Mouse (Mus musculus): ENCODE measurements around the gene Cadm3. TPM values are rescaled to one million over a fixed set of nuclear protein-coding genes. Genes with fewer than 3 reads are reported as not detected.
A peak's percentile ranks its signal among the peaks of the same experiment; 100 is the strongest.

The Cadm3 gene
- total RNA-seq, 4 experiments from 2014 or later = 384 to 405 (median 400) TPM

- DNase-seq (ENCODE audit: low spot score in 2 of 2) = no peak
Observed at GRCm38 (mm10) chr1:173359590-173360290, 7.8 kb downstream of the Cadm3 start.

DNA sequence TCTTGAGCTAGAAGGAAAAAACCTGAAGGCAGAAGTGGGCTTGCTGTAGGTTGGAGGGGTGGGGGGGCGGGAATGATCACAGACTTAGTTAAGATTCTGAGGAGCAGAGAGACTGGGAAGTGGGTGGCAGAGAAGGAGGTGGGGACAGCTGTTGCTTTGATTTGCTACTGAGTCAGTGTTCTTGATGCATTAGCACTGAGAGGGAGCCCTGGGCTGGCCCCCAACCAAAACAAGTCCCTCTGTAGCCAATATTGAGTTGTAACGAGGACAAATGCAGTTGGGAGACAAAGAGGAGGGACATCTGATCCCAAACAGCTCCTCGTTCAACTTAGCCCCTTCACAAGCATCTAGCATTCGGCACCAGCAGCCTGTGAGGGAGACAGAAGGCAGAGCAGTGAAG is 9.7 kb downstream of the Cadm3 start:
- DNase-seq (ENCODE audit: low spot score in 2 of 2) = peak in 1 of 2 experiments; percentile 67

DNA sequence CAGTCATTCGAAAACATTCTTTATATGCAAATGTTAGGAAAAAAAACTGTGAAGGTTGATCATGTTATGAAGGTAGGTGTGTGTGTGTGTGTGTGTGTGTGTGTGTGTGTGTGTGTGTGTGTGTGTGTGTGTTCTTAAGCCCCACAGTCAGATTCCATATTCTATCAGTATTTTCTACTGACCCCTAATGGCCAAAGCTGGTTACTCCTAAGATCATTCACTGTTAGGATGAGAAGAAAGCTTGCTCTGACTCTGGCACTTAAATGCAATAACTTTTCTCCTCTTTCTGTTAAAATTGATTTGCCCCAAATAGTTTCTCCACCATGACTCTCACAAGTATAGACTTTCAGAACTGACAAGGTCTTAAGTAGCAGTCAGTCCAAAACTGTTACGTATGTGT is 10.8 kb downstream of the Cadm3 start:
- DNase-seq (ENCODE audit: low spot score in 2 of 2) = no peak

DNA sequence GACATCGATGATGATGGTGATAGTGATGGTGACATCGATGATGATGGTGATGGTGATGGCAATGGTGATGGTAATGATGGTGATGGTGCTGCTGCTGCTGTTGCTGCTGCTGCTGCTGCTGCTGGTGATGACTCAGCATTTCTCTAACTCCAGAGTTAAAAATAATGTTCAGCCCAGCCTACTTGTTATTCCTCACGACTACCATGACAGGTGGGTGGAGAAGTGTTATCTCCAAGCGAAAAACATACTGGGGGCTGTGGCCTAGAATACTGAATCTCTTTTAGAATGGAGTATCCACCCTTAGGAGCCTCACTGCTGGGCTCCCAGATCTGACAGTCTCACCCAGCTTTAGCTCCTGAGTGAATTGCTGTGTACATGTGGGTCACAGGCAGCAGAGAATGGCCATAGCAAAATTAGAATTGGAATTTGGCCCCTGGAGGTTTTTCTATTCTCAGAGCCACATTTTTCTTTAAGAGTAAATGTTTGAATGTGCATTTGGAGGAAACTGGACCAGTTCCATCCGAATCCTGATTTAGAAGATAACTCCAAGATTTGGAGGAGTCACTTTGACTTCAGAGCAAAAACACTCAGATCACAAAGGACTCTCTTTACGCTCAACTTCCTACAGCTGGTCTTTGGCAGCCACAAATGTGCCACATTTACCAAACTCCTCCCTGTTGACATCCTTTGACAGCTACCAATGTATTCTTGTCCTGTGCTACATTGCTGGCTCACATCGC is 12.2 kb downstream of the Cadm3 start:
- DNase-seq (ENCODE audit: low spot score in 2 of 2) = peak in 1 of 2 experiments; percentile 64

- DNase-seq (ENCODE audit: low spot score in 2 of 2) = no peak
Observed at GRCm38 (mm10) chr1:173350372-173350957, 17.0 kb downstream of the Cadm3 start, which contains the start of gene Aim2. TSS of gene Aim2 (plus strand) at chr1:173350879.

DNA sequence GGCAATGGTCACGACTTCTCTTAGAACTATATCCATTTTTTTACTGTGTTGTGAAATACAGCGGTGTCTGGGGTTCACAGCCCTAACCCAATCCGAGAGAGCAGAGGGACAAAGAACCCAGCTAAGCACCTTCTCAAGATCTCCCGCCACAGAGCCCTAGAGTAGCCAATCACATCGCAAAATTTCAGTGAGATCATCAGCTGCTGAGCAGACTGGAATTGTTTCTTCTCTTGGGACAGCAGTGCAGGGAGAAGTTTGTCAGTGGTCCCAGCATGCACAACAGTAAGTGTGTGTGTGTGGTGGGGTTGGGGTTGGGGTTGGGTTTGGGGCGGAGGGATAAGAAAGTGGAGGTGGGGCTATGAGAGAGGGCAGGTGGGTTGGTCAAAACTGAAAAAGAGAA is 17.5 kb downstream of the Cadm3 start:
- DNase-seq (ENCODE audit: low spot score in 2 of 2) = no peak

DNA sequence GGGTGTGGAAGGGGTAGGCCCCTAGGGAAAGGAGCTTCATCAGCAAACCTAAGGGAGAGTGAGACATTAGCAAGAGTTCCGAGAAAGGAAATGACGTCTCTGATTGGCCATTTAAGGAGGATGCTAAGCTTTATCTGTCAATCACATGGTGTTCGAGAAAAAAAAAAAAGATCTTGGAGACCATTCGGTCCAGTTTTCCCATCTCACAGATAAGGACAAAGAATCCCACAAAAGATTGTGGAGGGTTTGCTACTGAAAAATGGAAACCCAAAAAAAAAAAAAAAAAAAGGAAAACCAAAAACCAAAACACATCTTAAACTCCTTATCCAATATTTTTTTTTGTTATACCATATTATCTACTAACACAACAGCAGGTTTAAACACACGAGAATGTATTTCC is 18.3 kb downstream of the Cadm3 start:
- no peak for DNase-seq (ENCODE audit: low spot score in 2 of 2)

- DNase-seq (ENCODE audit: low spot score in 2 of 2) = no peak
Observed at GRCm38 (mm10) chr1:173348527-173348926, 19.0 kb downstream of the Cadm3 start.

DNA sequence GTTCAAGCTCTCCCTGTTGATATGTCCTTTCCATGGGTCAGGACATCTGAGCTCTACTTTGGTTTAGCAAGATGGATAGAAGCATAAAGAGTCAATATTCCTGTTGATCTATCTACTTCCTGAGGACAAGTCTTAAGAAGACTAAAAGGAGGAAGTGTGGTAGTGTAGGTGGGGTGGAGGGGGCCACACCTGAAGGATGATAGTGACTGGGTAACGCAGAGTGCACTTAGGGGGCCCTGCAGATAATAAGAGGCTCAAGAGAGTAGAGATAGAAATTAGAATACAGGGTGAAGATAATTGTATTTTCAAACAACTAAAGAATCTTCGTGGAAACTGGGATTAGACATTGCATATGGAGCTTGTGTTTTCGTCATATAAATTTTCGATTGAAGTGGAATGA is 22.4 kb downstream of the Cadm3 start:
- DNase-seq (ENCODE audit: low spot score in 2 of 2) = no peak

DNA sequence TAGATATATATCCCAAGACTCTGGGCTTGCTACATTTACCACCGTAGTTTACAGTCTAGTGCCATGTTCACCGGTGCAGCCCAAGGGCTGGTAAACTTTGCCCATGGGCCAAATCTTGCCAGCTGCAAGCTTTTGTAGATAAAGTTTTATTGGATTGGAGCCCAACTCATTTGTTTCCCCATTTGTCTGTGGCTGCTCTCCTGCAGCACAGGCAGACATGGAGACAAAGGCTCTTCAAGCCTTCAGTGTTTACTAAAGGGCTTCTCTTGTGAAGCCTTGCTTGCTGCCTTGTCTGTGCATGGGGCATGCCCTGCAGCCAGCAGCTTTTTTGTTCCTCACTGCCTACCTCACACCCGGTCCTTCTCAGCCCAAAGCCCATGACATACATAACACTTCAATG is 23.6 kb downstream of the Cadm3 start:
- no peak for DNase-seq (ENCODE audit: low spot score in 2 of 2)

DNA sequence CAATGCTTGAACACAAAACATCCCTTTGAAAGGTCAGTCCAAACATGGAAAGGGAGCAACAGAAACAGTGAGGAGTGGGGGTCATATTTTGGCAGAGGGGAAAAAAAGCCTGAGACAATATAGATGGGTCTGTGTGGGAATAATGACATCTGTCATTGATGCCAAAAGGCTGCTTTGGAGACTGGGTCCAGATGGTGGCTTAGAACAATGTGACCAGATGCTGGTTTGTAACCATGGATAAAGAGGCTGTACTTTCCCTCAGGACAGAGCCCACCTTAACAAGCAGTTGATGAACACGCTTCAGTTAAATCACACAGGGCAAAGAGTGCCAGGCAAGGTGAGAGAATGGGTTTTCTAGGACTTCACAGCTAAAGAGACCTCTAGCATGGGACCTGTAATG is 25.1 kb downstream of the Cadm3 start:
- DNase-seq (ENCODE audit: low spot score in 2 of 2) = no peak

GRCm38 (mm10) chr1:173339543-173339942 is 28.0 kb downstream of the Cadm3 start:
- peak in 1 of 2 experiments; percentile 63 for DNase-seq (ENCODE audit: low spot score in 2 of 2)

DNA sequence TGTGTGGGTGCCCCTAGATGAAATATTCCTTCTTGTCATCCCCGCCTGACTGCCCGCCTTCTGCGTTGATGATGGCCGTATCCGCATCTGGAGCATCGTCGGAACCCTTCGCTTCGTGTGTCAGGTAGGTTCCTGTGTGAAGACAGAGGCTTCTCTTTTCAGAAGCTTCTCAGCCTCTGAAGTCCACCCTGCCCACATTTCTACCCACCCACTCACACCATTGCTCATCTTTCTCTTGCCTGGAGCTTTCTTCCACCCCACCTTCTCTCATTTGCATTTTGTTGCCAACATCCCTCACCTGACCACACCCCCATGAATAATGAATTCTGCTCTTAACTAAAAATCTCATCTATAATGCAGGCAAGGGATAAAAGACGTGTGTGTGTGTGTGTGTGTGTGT is 30.5 kb downstream of the Cadm3 start:
- DNase-seq (ENCODE audit: low spot score in 2 of 2) = peak in 1 of 2 experiments; percentile 67

- no peak for DNase-seq (ENCODE audit: low spot score in 2 of 2)
Observed at GRCm38 (mm10) chr1:173335903-173336302, 31.6 kb downstream of the Cadm3 start.

- DNase-seq (ENCODE audit: low spot score in 2 of 2) = no peak
Observed at GRCm38 (mm10) chr1:173333312-173334253, 33.9 kb downstream of the Cadm3 start, which contains the start of gene Ackr1. TSS of gene Ackr1 (minus strand) at chr1:173333750.

GRCm38 (mm10) chr1:173332418-173332817 is 35.1 kb downstream of the Cadm3 start:
- DNase-seq (ENCODE audit: low spot score in 2 of 2) = no peak

GRCm38 (mm10) chr1:173329743-173330142 is 37.8 kb downstream of the Cadm3 start:
- DNase-seq (ENCODE audit: low spot score in 2 of 2) = no peak

DNA sequence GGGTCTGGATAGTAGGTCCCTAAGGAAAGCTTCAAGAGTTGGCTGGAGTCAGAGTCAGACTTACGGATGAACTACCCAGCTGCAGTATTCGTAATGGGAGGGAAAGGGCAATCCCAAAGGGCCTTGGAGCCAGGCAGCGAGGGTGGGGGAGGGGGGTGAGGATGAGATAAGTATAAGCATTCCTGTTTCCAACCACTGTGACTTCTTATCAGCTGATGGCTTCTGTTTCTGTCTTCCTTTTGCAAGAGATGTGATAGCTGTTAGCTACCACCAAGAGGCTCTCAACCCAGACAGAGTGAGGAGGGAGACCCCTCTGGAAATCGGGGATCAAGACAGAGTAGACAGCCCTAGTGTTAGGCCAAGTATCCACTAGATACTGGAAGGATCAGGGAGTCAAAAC is 38.3 kb downstream of the Cadm3 start:
- DNase-seq (ENCODE audit: low spot score in 2 of 2) = no peak

- no peak for DNase-seq (ENCODE audit: low spot score in 2 of 2)
Observed at GRCm38 (mm10) chr1:173328446-173328845, 39.0 kb downstream of the Cadm3 start.

GRCm38 (mm10) chr1:173326552-173326951 is 40.9 kb downstream of the Cadm3 start:
- DNase-seq (ENCODE audit: low spot score in 2 of 2) = no peak

DNA sequence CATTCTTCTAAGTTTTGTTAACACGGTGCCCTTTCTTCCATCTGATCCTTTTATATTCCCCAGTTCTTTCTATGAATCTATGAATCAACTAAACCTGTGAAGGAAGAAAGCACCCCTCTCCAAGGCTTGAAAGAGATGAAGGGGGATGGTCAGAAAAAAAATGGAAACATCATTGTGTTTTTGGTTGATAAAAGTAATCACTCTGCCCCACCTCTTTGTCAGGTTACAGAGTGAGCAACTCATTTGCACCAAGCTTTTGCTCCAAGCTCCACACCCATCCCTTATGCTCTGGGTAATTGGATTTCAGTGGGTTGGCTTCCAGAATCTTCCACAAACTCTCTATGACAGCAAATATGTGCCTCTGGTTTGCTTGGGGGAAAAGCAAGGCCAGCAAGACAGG is 42.1 kb downstream of the Cadm3 start:
- no peak for DNase-seq (ENCODE audit: low spot score in 2 of 2)
